Mouse (Mus musculus): ENCODE data around the gene Cylc2. TPM values are rescaled to one million over a fixed set of nuclear protein-coding genes. Genes with fewer than 3 reads are reported as not detected.

Cylc2 gene
- polyA plus RNA-seq (2021; fragmentation: Nextera tagmentation), result not detected in 2 replicates
- long read RNA-seq, experiment 1, result 0 reads
- long read RNA-seq, experiment 2, result 0 reads

DNA sequence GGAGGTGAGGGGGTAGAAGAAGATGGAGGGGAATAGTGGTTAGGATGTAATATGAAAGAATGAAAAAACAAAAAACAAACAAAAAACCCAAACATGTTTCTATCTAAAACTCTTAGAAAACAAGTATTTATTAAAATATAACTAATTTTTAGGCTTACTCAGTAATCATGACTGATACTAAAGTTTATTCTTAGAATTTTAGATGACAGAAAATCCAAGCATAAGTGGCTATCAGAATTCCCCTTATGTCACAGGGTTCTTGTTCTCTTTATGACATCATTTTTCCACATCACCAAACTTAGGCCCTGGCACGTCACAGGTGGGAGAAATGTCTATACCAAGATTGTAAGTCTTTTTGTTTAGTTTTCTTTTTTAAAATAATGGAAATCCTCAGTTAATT lies at the start of gene Cylc2:
Cylc2 (plus strand) TSS at position 301 of the 400 bp plus-strand sequence.

